Mouse (Mus musculus): Measurements from ENCODE around the gene Fbxw4.

DNA sequence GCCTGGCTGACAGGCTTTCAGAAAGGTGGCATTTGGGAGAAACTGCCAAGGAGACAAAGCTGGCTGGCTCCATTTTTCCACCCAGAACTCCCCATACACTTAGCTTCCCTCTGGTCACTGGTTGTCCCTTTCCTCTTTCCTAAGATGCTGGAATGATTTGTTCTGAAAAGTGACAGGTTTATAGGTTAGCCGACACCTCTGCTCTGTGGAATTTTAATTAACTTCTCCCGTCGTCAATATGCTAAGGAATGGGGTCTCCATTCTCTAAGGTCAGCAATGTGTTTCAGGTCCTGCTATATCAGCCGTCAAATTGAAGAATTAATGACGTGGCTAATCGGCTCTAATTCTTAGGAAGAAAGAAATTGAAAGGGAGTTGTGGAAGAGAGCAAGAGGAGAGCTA lies 31.5 kb downstream of the Fbxw4 start:
- TF ChIP-seq CTCF (IDR thresholded peaks at IDR 0.05; ENCODE audit: low read depth) (no peak), EP300 (optimal IDR thresholded peaks at IDR 0.05) (no peak)

All from stomach, postnatal 0 days (tissue).